In genomic region chr1:170433661-170434060, GRCm38 (mm10) we compare ENCODE assay signal across 23 mouse cellular contexts.
DNase-seq lines count a peak whose midpoint lies in the region; ATAC-seq lines count a peak whose summit lies in the region.
"Had no signal": no experiment of that assay in that cellular context is flagged by ENCODE, and none has a peak within 500 bp of the region (broad histone marks: within the 10 kb centered on the region; RNA-seq: fewer than 3 reads in every experiment).

No protein-coding gene starts in this region.

- no peaks in the 10 kb centered on the region for H3K27me3 ChIP-seq in kidney, embryonic 16.5 days (ENCODE audit: insufficient read depth, low read length)
- H3K27me3 ChIP-seq: embryonic facial prominence, embryonic 12.5 days; forebrain, embryonic 13.5 days; forebrain, embryonic 15.5 days; Patski had no signal

- no peak for ATAC-seq in kidney, embryonic 16.5 days (ENCODE audit: low FRiP score, low TSS enrichment)
- ATAC-seq: activated CD4-positive, CD25-positive, alpha-beta regulatory T cell, adult 4 months; CD4-positive, CD25-positive, alpha-beta regulatory T cell, adult 4 months; forebrain, embryonic 13.5 days; forebrain, embryonic 15.5 days; Patski had no signal

- no peaks in the 10 kb centered on the region for H3K36me3 ChIP-seq in kidney, embryonic 16.5 days (ENCODE audit: insufficient read depth, low read length)
- H3K36me3 ChIP-seq: embryonic facial prominence, embryonic 10.5 days; embryonic facial prominence, embryonic 12.5 days; forebrain, embryonic 15.5 days; G1E had no signal

- DNase-seq in heart, adult 11 months, result peak; percentile 45
- DNase-seq in heart, adult 9 months (ENCODE audit: low spot score in 2 of 2), result no peak
- peak; percentile 68 for DNase-seq in kidney, adult 9 months
- DNase-seq in kidney, postnatal 4 days, result no peak
- no peak for DNase-seq in kidney, adult 11 months
- DNase-seq: adrenal gland, adult 8-10 months; adrenal gland, postnatal 14 days; adrenal gland, postnatal 36 days; B cell, adult 2 months; cerebellum, adult 11-12 months; cerebellum, adult 2 months; cerebellum, adult 9-10 months; cerebellum, postnatal 10 days; cerebellum, postnatal 25 days had no signal

- H3K27ac ChIP-seq in kidney, embryonic 16.5 days (ENCODE audit: low read length), result peak overlapping the region; percentile 88; the same call in 1 of the 2 replicates
- H3K27ac ChIP-seq: embryonic facial prominence, embryonic 10.5 days; embryonic facial prominence, embryonic 12.5 days; forebrain, embryonic 13.5 days; forebrain, embryonic 15.5 days had no signal

- H3K4me1 ChIP-seq in kidney, embryonic 16.5 days (ENCODE audit: insufficient read depth, low read length), result peaks cover 43% of the 10 kb centered on the region

- no peak overlapping the region for H3K4me3 ChIP-seq in kidney, embryonic 16.5 days (ENCODE audit: low read length)
- H3K4me3 ChIP-seq: embryonic facial prominence, embryonic 10.5 days; embryonic facial prominence, embryonic 12.5 days; forebrain, embryonic 13.5 days; forebrain, embryonic 15.5 days had no signal

- H3K9ac ChIP-seq in kidney, embryonic 16.5 days (replicated peaks; ENCODE audit: low read length), result no peak overlapping the region
- H3K9ac ChIP-seq: embryonic facial prominence, embryonic 12.5 days; forebrain, embryonic 13.5 days; forebrain, embryonic 15.5 days had no signal

- no peak overlapping the region for H3K4me2 ChIP-seq in kidney, embryonic 16.5 days (replicated peaks; ENCODE audit: low read depth, low read length)
- H3K4me2 ChIP-seq: embryonic facial prominence, embryonic 12.5 days; forebrain, embryonic 13.5 days; forebrain, embryonic 15.5 days had no signal

- no peaks in the 10 kb centered on the region for H3K9me3 ChIP-seq in kidney, embryonic 16.5 days (ENCODE audit: low read length)
- H3K9me3 ChIP-seq: embryonic facial prominence, embryonic 10.5 days; embryonic facial prominence, embryonic 12.5 days; forebrain, embryonic 13.5 days; forebrain, embryonic 15.5 days; G1E had no signal

Comparison
In these comparisons a context has a peak if more than half of its experiments do, and no peak if none do; other contexts are left out.
1. DNase-seq: peak in heart, adult 11 months (single experiment) and kidney, adult 9 months (single experiment); none in heart, adult 9 months (0 of 2), kidney, postnatal 4 days (0 of 2) and kidney, adult 11 months (single experiment).